Mouse (Mus musculus) midbrain, embryonic 15.5 days (tissue): ENCODE measurements around the gene Ddx31. TPM values are rescaled to one million over a fixed set of nuclear protein-coding genes. Genes with fewer than 3 reads are reported as not detected.
A peak's percentile ranks its signal among the peaks of the same experiment; 100 is the strongest.

Experiments used
- ATAC-seq: fragments of 200-750 bp; cut with Nextera tagmentation; replicated peaks from 2 replicates; pipeline ENCODE4 v1.8.0; 2017; ENCODE audit warnings: moderate TSS enrichment
- H3K27ac ChIP-seq: fragments of 300-500 bp; sonication (generic); 2 replicates; pipeline ENCODE4 v1.5.1; 2015; ENCODE audit warnings: mild to moderate bottlenecking, inconsistent platforms
- H3K27me3 ChIP-seq: fragments of 300-500 bp; sonication (generic); replicated peaks from 2 replicates; pipeline ENCODE4 v1.6.1; 2015; ENCODE audit warnings: inconsistent platforms
- H3K36me3 ChIP-seq: fragments of 300-500 bp; sonication (generic); replicated peaks from 2 replicates; pipeline ENCODE4 v1.6.1; 2015; ENCODE audit warnings: inconsistent platforms
- H3K4me1 ChIP-seq: fragments of 300-500 bp; sonication (generic); 2 replicates; pipeline ENCODE4 v1.6.1; 2015; ENCODE audit warnings: inconsistent platforms
- H3K4me2 ChIP-seq: fragments of 300-500 bp; sonication (generic); 2 replicates; pipeline ENCODE4 v1.6.1; 2015; ENCODE audit warnings: inconsistent platforms, mild to moderate bottlenecking, moderate library complexity
- H3K4me3 ChIP-seq: fragments of 300-500 bp; sonication (generic); 2 replicates; pipeline ENCODE4 v1.5.1; 2015; ENCODE audit warnings: mild to moderate bottlenecking, inconsistent platforms
- H3K9ac ChIP-seq: fragments of 300-500 bp; sonication (generic); 2 replicates; pipeline ENCODE4 v1.6.1; 2015; ENCODE audit warnings: mild to moderate bottlenecking, inconsistent platforms
- H3K9me3 ChIP-seq: fragments of 300-500 bp; sonication (generic); 2 replicates; pipeline ENCODE4 v1.6.1; 2016; ENCODE audit warnings: inconsistent platforms
- whole genome bisulfite sequencing: fragments of 180-500 bp; shearing (Covaris S2); methylation state at CpG from one replicate; pipeline ENCODE4 v1.1.7; 2015; ENCODE audit warnings: mixed read lengths; 5-methylcytosine and 5-hydroxymethylcytosine counted together
- polyA plus RNA-seq: library from polyadenylated mRNA; unstranded; fragments of >200 nt; fragmentation: Nextera tagmentation; extraction: Ambion mirVana; gene quantifications from 2 replicates; pipeline ENCODE4 v1.2.1, GENCODE M21; 2015

The Ddx31 gene
- polyA plus RNA-seq, result 14.9 TPM in 2 replicates

- WGBS, result under 1% methylated on average over 63 of the region's 63 CpGs
- no peaks in the 10 kb centered on the region for H3K9me3 ChIP-seq
- H3K36me3 ChIP-seq, result no peaks in the 10 kb centered on the region; the same call in 1 of the 2 replicates
- H3K27me3 ChIP-seq, result no peaks in the 10 kb centered on the region
- H3K27ac ChIP-seq, result peak within 1 kb of the TSS; percentile 87
- H3K4me3 ChIP-seq, result peak within 1 kb of the TSS; percentile 84
- H3K4me1 ChIP-seq, result peaks cover 53% of the 10 kb centered on the region
- peak within 1 kb of the TSS; percentile 70 for H3K9ac ChIP-seq
- peak within 1 kb of the TSS; percentile 86 for H3K4me2 ChIP-seq
- peak; percentile 96 for ATAC-seq
These were observed at the start of gene Ddx31, which contains the start of gene Gtf3c4 for GRCm38 (mm10) chr2:28840222-28840951. Gene Ddx31 (plus strand): TSS chr2:28840406. Gene Gtf3c4 (minus strand): TSS chr2:28840360.

GRCm38 (mm10) chr2:28792931-28793610 lies 47.1 kb upstream of the Ddx31 start:
- Histone ChIP-seq H3K9me3 (no peaks in the 10 kb centered on the region), H3K4me1 (peaks cover 30% of the 10 kb centered on the region), H3K4me3 (peak overlapping the region; percentile 19; the same call in 1 of the 2 replicates), H3K4me2 (peak overlapping the region; percentile 47), H3K27ac (peak overlapping the region; percentile 69), H3K9ac (peak overlapping the region; percentile 3; the same call in 1 of the 2 replicates), H3K36me3 (no peaks in the 10 kb centered on the region), H3K27me3 (peaks cover 4% of the 10 kb centered on the region; the same call in 1 of the 2 replicates)
- 25% methylated on average over 5 of the region's 6 CpGs for WGBS
- ATAC-seq, result peak; percentile 70

GRCm38 (mm10) chr2:28794623-28795022 lies 45.6 kb upstream of the Ddx31 start:
- H3K9ac ChIP-seq, result no peak overlapping the region
- H3K27me3 ChIP-seq, result peaks cover 4% of the 10 kb centered on the region; the same call in 1 of the 2 replicates
- H3K36me3 ChIP-seq, result no peaks in the 10 kb centered on the region
- no peaks in the 10 kb centered on the region for H3K9me3 ChIP-seq
- 75% methylated on average over 5 of the region's 5 CpGs for WGBS
- no peak for ATAC-seq
- no peak overlapping the region for H3K4me2 ChIP-seq
- H3K4me1 ChIP-seq, result peaks cover 38% of the 10 kb centered on the region
- no peak overlapping the region for H3K27ac ChIP-seq
- H3K4me3 ChIP-seq, result no peak overlapping the region

GRCm38 (mm10) chr2:28796298-28796697 lies 43.9 kb upstream of the Ddx31 start:
- H3K27me3 ChIP-seq, result peaks cover 4% of the 10 kb centered on the region; the same call in 1 of the 2 replicates
- ATAC-seq, result no peak
- no peaks in the 10 kb centered on the region for H3K36me3 ChIP-seq
- peak overlapping the region; percentile 71; the same call in 1 of the 2 replicates for H3K27ac ChIP-seq
- H3K9me3 ChIP-seq, result no peaks in the 10 kb centered on the region
- H3K4me1 ChIP-seq, result peaks cover 38% of the 10 kb centered on the region
- no peak overlapping the region for H3K9ac ChIP-seq
- WGBS, result 71% methylated on average over 8 of the region's 8 CpGs
- H3K4me2 ChIP-seq, result no peak overlapping the region
- H3K4me3 ChIP-seq, result no peak overlapping the region

GRCm38 (mm10) chr2:28797490-28798106 lies 42.6 kb upstream of the Ddx31 start:
- no peak overlapping the region for H3K9ac ChIP-seq
- no peaks in the 10 kb centered on the region for H3K27me3 ChIP-seq
- H3K4me1 ChIP-seq, result peaks cover 33% of the 10 kb centered on the region
- no peak overlapping the region for H3K4me3 ChIP-seq
- H3K4me2 ChIP-seq, result peak overlapping the region; percentile 24
- H3K9me3 ChIP-seq, result no peaks in the 10 kb centered on the region
- H3K36me3 ChIP-seq, result no peaks in the 10 kb centered on the region
- WGBS, result 22% methylated on average over 18 of the region's 18 CpGs
- H3K27ac ChIP-seq, result peak overlapping the region; percentile 71
- ATAC-seq, result peak; percentile 88

- no peak for ATAC-seq
- WGBS, result 16% methylated on average over 3 of the region's 3 CpGs
These were observed 41.8 kb upstream of the Ddx31 start for GRCm38 (mm10) chr2:28798390-28798789.

GRCm38 (mm10) chr2:28799575-28799974 lies 40.6 kb upstream of the Ddx31 start:
- Histone ChIP-seq H3K9ac (no peak overlapping the region), H3K27me3 (no peaks in the 10 kb centered on the region), H3K27ac (no peak overlapping the region), H3K4me1 (peaks cover 27% of the 10 kb centered on the region), H3K36me3 (no peaks in the 10 kb centered on the region), H3K4me3 (no peak overlapping the region), H3K9me3 (no peaks in the 10 kb centered on the region), H3K4me2 (no peak overlapping the region)
- 79% methylated on average over 2 of the region's 2 CpGs for WGBS
- ATAC-seq, result no peak

More at GRCm38 (mm10) chr2:28798390-28798789, 41.8 kb upstream of the Ddx31 start:
- H3K36me3 ChIP-seq, result no peaks in the 10 kb centered on the region
- H3K4me3 ChIP-seq, result no peak overlapping the region
- H3K9me3 ChIP-seq, result no peaks in the 10 kb centered on the region
- peak overlapping the region; percentile 71 for H3K27ac ChIP-seq
- H3K4me2 ChIP-seq, result peak overlapping the region; percentile 24; the same call in 1 of the 2 replicates
- no peak overlapping the region for H3K9ac ChIP-seq
- H3K27me3 ChIP-seq, result no peaks in the 10 kb centered on the region
- peaks cover 28% of the 10 kb centered on the region for H3K4me1 ChIP-seq

GRCm38 (mm10) chr2:28803406-28803805 lies 36.8 kb upstream of the Ddx31 start:
- ATAC-seq, result no peak
- WGBS, result 86% methylated on average over 7 of the region's 7 CpGs
- no peaks in the 10 kb centered on the region for H3K36me3 ChIP-seq
- H3K4me3 ChIP-seq, result no peak overlapping the region
- no peak overlapping the region for H3K4me2 ChIP-seq
- no peak overlapping the region for H3K9ac ChIP-seq
- peaks cover 4% of the 10 kb centered on the region for H3K4me1 ChIP-seq
- H3K9me3 ChIP-seq, result no peaks in the 10 kb centered on the region
- no peaks in the 10 kb centered on the region for H3K27me3 ChIP-seq
- H3K27ac ChIP-seq, result no peak overlapping the region

- no peak overlapping the region for H3K9ac ChIP-seq
- H3K27ac ChIP-seq, result no peak overlapping the region
- H3K4me1 ChIP-seq, result no peaks in the 10 kb centered on the region
- H3K4me3 ChIP-seq, result no peak overlapping the region
- H3K27me3 ChIP-seq, result no peaks in the 10 kb centered on the region
- H3K9me3 ChIP-seq, result no peaks in the 10 kb centered on the region
- H3K36me3 ChIP-seq, result no peaks in the 10 kb centered on the region
- H3K4me2 ChIP-seq, result no peak overlapping the region
- WGBS, result 74% methylated on average over 6 of the region's 6 CpGs
- no peak for ATAC-seq
These were observed 31.4 kb upstream of the Ddx31 start for GRCm38 (mm10) chr2:28808841-28809240.

GRCm38 (mm10) chr2:28810260-28811013 lies 29.8 kb upstream of the Ddx31 start:
- ATAC-seq, result no peak

GRCm38 (mm10) chr2:28818866-28819265 lies 21.3 kb upstream of the Ddx31 start:
- Histone ChIP-seq H3K36me3 (peaks cover under 1% of the 10 kb centered on the region; the same call in 1 of the 2 replicates), H3K9ac (no peak overlapping the region), H3K27me3 (no peaks in the 10 kb centered on the region), H3K4me1 (no peaks in the 10 kb centered on the region), H3K4me2 (no peak overlapping the region), H3K27ac (no peak overlapping the region), H3K9me3 (no peaks in the 10 kb centered on the region), H3K4me3 (no peak overlapping the region)
- 82% methylated on average over 4 of the region's 4 CpGs for WGBS
- ATAC-seq, result no peak

More at GRCm38 (mm10) chr2:28810260-28811013, 29.8 kb upstream of the Ddx31 start:
- Histone ChIP-seq H3K9me3 (no peaks in the 10 kb centered on the region), H3K4me2 (no peak overlapping the region), H3K9ac (no peak overlapping the region), H3K27ac (no peak overlapping the region), H3K36me3 (no peaks in the 10 kb centered on the region), H3K27me3 (no peaks in the 10 kb centered on the region), H3K4me1 (no peaks in the 10 kb centered on the region), H3K4me3 (no peak overlapping the region)
- 36% methylated on average over 5 of the region's 5 CpGs for WGBS
